Mouse (Mus musculus) myocyte (in vitro differentiated cells): ENCODE measurements at regions not wholly inside any gene's neighbourhood (a gene's known extent, or its start where the extent isn't known, plus 50 kb on each side); places are given as distances from the start of the nearest gene placed in this dataset.

ENCODE experiments used
- H3K27me3 ChIP-seq: one replicate; pipeline ENCODE4 v1.6.1; 2011; ENCODE audit not compliant: control insufficient read depth, insufficient read depth, insufficient read length
- H3K36me3 ChIP-seq: one replicate; pipeline ENCODE4 v1.6.1; 2011; ENCODE audit not compliant: control insufficient read depth, insufficient read depth
- H3K4me2 ChIP-seq: one replicate; pipeline ENCODE4 v1.6.1; 2011; ENCODE audit warnings: low read depth, control low read depth
- H3K4me3 ChIP-seq: one replicate; pipeline ENCODE4 v1.5.1; 2011; ENCODE audit warnings: mild to moderate bottlenecking, control low read depth, moderate library complexity
- H3K79me2 ChIP-seq: one replicate; pipeline ENCODE4 v1.6.1; 2011; ENCODE audit not compliant: control insufficient read depth, insufficient read depth
- H3ac ChIP-seq: one replicate; pipeline ENCODE4 v1.6.1; 2011; ENCODE audit not compliant: control insufficient read depth, insufficient read length
- CEBPB ChIP-seq: IDR thresholded peaks from 2 replicates; pipeline ENCODE4 v1.6.1; 2011; ENCODE audit warnings: mild to moderate bottlenecking, moderate library complexity; ENCODE audit not compliant: poor library complexity, insufficient read depth, severe bottlenecking
- E2F4 ChIP-seq: IDR thresholded peaks from one replicate; pipeline ENCODE4 v1.6.1; 2011; ENCODE audit warnings: mild to moderate bottlenecking, control low read depth, moderate library complexity; ENCODE audit not compliant: insufficient read depth
- MAX ChIP-seq: IDR thresholded peaks from one replicate; pipeline ENCODE4 v1.6.1; 2011; ENCODE audit warnings: low read depth, mild to moderate bottlenecking, control low read depth
- MYOD1 ChIP-seq, 3 experiments: IDR thresholded peaks; one replicate each; pipeline ENCODE4 v1.6.1; 2011; ENCODE audit warnings: control low read depth in 2 of 3, low read depth in 2 of 3, mild to moderate bottlenecking in 2 of 3, moderate library complexity in 1 of 3; ENCODE audit not compliant: insufficient read length in 2 of 3, control insufficient read depth in 1 of 3
- MYOG ChIP-seq, 3 experiments: IDR thresholded peaks; one replicate each; pipeline ENCODE4 v1.6.1; 2011; ENCODE audit warnings: control low read depth in 2 of 3, low read depth in 2 of 3, mild to moderate bottlenecking in 2 of 3; ENCODE audit not compliant: insufficient read length in 2 of 3, control insufficient read depth in 1 of 3, insufficient read depth in 1 of 3
- POLR2A ChIP-seq: IDR thresholded peaks from one replicate; pipeline ENCODE4 v1.6.1; 2011; ENCODE audit warnings: low read depth, mild to moderate bottlenecking, control low read depth, moderate library complexity; ENCODE audit not compliant: insufficient read length
- POLR2AphosphoS2 ChIP-seq: IDR thresholded peaks from one replicate; pipeline ENCODE4 v1.6.1; 2011; ENCODE audit warnings: low read depth, control low read depth; ENCODE audit not compliant: insufficient read length
- REST ChIP-seq: IDR thresholded peaks from one replicate; pipeline ENCODE4 v1.6.1; 2011; ENCODE audit warnings: mild to moderate bottlenecking, control low read depth, moderate library complexity; ENCODE audit not compliant: insufficient read depth, insufficient read length
- SRF ChIP-seq: IDR thresholded peaks from one replicate; pipeline ENCODE4 v1.6.1; 2011; ENCODE audit warnings: low read depth; ENCODE audit not compliant: control insufficient read depth, insufficient read length
- TCF12 ChIP-seq: IDR thresholded peaks from one replicate; pipeline ENCODE4 v1.6.1; 2011; ENCODE audit warnings: mild to moderate bottlenecking, control low read depth; ENCODE audit not compliant: poor library complexity, insufficient read depth, severe bottlenecking
- TCF3 ChIP-seq: IDR thresholded peaks from one replicate; pipeline ENCODE4 v1.6.1; 2011; ENCODE audit warnings: low read depth, control low read depth; ENCODE audit not compliant: insufficient read length
- USF1 ChIP-seq: IDR thresholded peaks from one replicate; pipeline ENCODE4 v1.6.1; 2011; ENCODE audit warnings: low read depth, mild to moderate bottlenecking, control low read depth, moderate library complexity

- Histone ChIP-seq H3K4me2 (no peak overlapping the region), H3K36me3 (no peaks in the 10 kb centered on the region), H3K79me2 (no peaks in the 10 kb centered on the region), H3K4me3 (no peak overlapping the region), H3ac (no peak overlapping the region), H3K27me3 (no peaks in the 10 kb centered on the region)
- TF ChIP-seq MYOG (IDR thresholded peaks at IDR 0.05; ENCODE audit: control insufficient read depth in 1 of 3, insufficient read depth in 1 of 3, insufficient read length in 2 of 3, low read depth in 2 of 3): no peak
- no peak for TF ChIP-seq USF1
- TF ChIP-seq TCF3: no peak
- no peak for TF ChIP-seq POLR2AphosphoS2
- TF ChIP-seq REST: no peak
Observed at GRCm38 (mm10) chr4:142619396-142619795, 380.2 kb upstream of the Kazn start.

- Histone ChIP-seq H3K4me3 (no peak overlapping the region), H3ac (no peak overlapping the region), H3K79me2 (no peaks in the 10 kb centered on the region), H3K27me3 (no peaks in the 10 kb centered on the region), H3K4me2 (no peak overlapping the region), H3K36me3 (no peaks in the 10 kb centered on the region)
- no peak for TF ChIP-seq CEBPB
- TF ChIP-seq POLR2A: no peak
- no peak for TF ChIP-seq SRF
- no peak for TF ChIP-seq TCF3
- no peak for TF ChIP-seq TCF12
- TF ChIP-seq REST: no peak
- no peak for TF ChIP-seq MYOG (IDR thresholded peaks at IDR 0.05; ENCODE audit: control insufficient read depth in 1 of 3, insufficient read depth in 1 of 3, insufficient read length in 2 of 3, low read depth in 2 of 3)
- TF ChIP-seq USF1: no peak
- TF ChIP-seq MYOD1 (IDR thresholded peaks at IDR 0.05; ENCODE audit: control insufficient read depth in 1 of 3, insufficient read length in 2 of 3, low read depth in 2 of 3): no peak
- no peak for TF ChIP-seq MAX
- no peak for TF ChIP-seq POLR2AphosphoS2
- no peak for TF ChIP-seq E2F4
Observed at GRCm38 (mm10) chr4:142618770-142619169, 379.6 kb upstream of the Kazn start.

- Histone ChIP-seq H3ac (no peak overlapping the region), H3K36me3 (no peaks in the 10 kb centered on the region), H3K4me3 (no peak overlapping the region), H3K4me2 (no peak overlapping the region), H3K27me3 (no peaks in the 10 kb centered on the region), H3K79me2 (no peaks in the 10 kb centered on the region)
- no peak for TF ChIP-seq TCF3
- no peak for TF ChIP-seq POLR2A
- no peak for TF ChIP-seq MYOG (IDR thresholded peaks at IDR 0.05; ENCODE audit: control insufficient read depth in 1 of 3, insufficient read depth in 1 of 3, insufficient read length in 2 of 3, low read depth in 2 of 3)
- TF ChIP-seq CEBPB: no peak
- no peak for TF ChIP-seq USF1
- no peak for TF ChIP-seq MAX
Observed at GRCm38 (mm10) chr4:142617676-142618075, 378.5 kb upstream of the Kazn start.

- Histone ChIP-seq H3K27me3 (no peaks in the 10 kb centered on the region), H3K36me3 (no peaks in the 10 kb centered on the region), H3K79me2 (no peaks in the 10 kb centered on the region), H3ac (no peak overlapping the region), H3K4me2 (no peak overlapping the region), H3K4me3 (no peak overlapping the region)
- TF ChIP-seq USF1: no peak
- no peak for TF ChIP-seq SRF
- TF ChIP-seq POLR2AphosphoS2: no peak
- no peak for TF ChIP-seq MYOG (IDR thresholded peaks at IDR 0.05; ENCODE audit: control insufficient read depth in 1 of 3, insufficient read depth in 1 of 3, insufficient read length in 2 of 3, low read depth in 2 of 3)
- no peak for TF ChIP-seq CEBPB
- TF ChIP-seq MAX: no peak
- TF ChIP-seq E2F4: no peak
- no peak for TF ChIP-seq POLR2A
- TF ChIP-seq REST: no peak
Observed at GRCm38 (mm10) chr4:142616901-142617300, 377.7 kb upstream of the Kazn start.

- Histone ChIP-seq H3K4me3 (no peak overlapping the region), H3K27me3 (no peaks in the 10 kb centered on the region), H3K36me3 (no peaks in the 10 kb centered on the region), H3ac (no peak overlapping the region), H3K4me2 (no peak overlapping the region), H3K79me2 (no peaks in the 10 kb centered on the region)
- TF ChIP-seq USF1: no peak
- TF ChIP-seq MYOG (IDR thresholded peaks at IDR 0.05; ENCODE audit: control insufficient read depth in 1 of 3, insufficient read depth in 1 of 3, insufficient read length in 2 of 3, low read depth in 2 of 3): no peak
- TF ChIP-seq CEBPB: no peak
- TF ChIP-seq TCF3: no peak
- no peak for TF ChIP-seq SRF
- no peak for TF ChIP-seq REST
- no peak for TF ChIP-seq TCF12
- no peak for TF ChIP-seq MYOD1 (IDR thresholded peaks at IDR 0.05; ENCODE audit: control insufficient read depth in 1 of 3, insufficient read length in 2 of 3, low read depth in 2 of 3)
- no peak for TF ChIP-seq MAX
- no peak for TF ChIP-seq POLR2A
- no peak for TF ChIP-seq POLR2AphosphoS2
- no peak for TF ChIP-seq E2F4
Observed at GRCm38 (mm10) chr4:142605098-142605497, 365.9 kb upstream of the Kazn start.
